Mouse (Mus musculus) cerebellum, postnatal 36 days (tissue): ENCODE results near the gene Efna2.

Source experiments
- DNase-seq, 2 experiments: peaks; one replicate each; pipeline ENCODE4 v3.0.0; 2021 to 2022; ENCODE audit warnings: mixed read lengths in 2 of 2

Efna2 gene

GRCm38 (mm10) chr10:80179068-80180051 is at the start of gene Efna2:
Gene Efna2 (plus strand): TSS chr10:80179482.
- peak; percentile 55 to 65 for DNase-seq

GRCm38 (mm10) chr10:80129846-80130245 is 49.4 kb upstream of the Efna2 start:
- peak; percentile 77 to 82 for DNase-seq

- DNase-seq = no peak
These were observed 48.8 kb upstream of the Efna2 start for GRCm38 (mm10) chr10:80130403-80131031.

GRCm38 (mm10) chr10:80131316-80131951 is 47.8 kb upstream of the Efna2 start:
- no peak for DNase-seq

- DNase-seq = no peak
These were observed 47.3 kb upstream of the Efna2 start for GRCm38 (mm10) chr10:80131952-80132350.

GRCm38 (mm10) chr10:80133226-80133849 is 45.9 kb upstream of the Efna2 start:
- DNase-seq = peak in 1 of 2 experiments; percentile 38

- no peak for DNase-seq
These were observed 44.9 kb upstream of the Efna2 start for GRCm38 (mm10) chr10:80134421-80134820.

- DNase-seq = no peak
These were observed 44.1 kb upstream of the Efna2 start for GRCm38 (mm10) chr10:80135161-80135560.

GRCm38 (mm10) chr10:80135641-80136040 is 43.6 kb upstream of the Efna2 start:
- DNase-seq = no peak

GRCm38 (mm10) chr10:80136179-80136951 is 42.9 kb upstream of the Efna2 start:
- DNase-seq = no peak

GRCm38 (mm10) chr10:80136952-80137625 is 42.2 kb upstream of the Efna2 start:
- DNase-seq = peak in 1 of 2 experiments; percentile 47

- peak; percentile 33 to 55 for DNase-seq
These were observed 41.4 kb upstream of the Efna2 start for GRCm38 (mm10) chr10:80137626-80138552.

- peak; percentile 75 to 80 for DNase-seq
These were observed 40.5 kb upstream of the Efna2 start, which contains the start of gene Atp5d for GRCm38 (mm10) chr10:80138553-80139438. Gene Atp5d (plus strand): TSS chr10:80138632.

- DNase-seq = no peak
These were observed 39.9 kb upstream of the Efna2 start for GRCm38 (mm10) chr10:80139439-80139775.

- no peak for DNase-seq
These were observed 39.2 kb upstream of the Efna2 start for GRCm38 (mm10) chr10:80139975-80140665.

GRCm38 (mm10) chr10:80140666-80141035 is 38.6 kb upstream of the Efna2 start, which contains the start of gene Cbarp:
Gene Cbarp (minus strand): TSS chr10:80140835.
- no peak for DNase-seq

GRCm38 (mm10) chr10:80141243-80141642 is 38.0 kb upstream of the Efna2 start:
- DNase-seq = peak; percentile 96 to 99

GRCm38 (mm10) chr10:80141786-80142529 is 37.3 kb upstream of the Efna2 start:
- peak; percentile 94 for DNase-seq
